Mouse (Mus musculus): ENCODE results near the gene Hoxb6.
A peak's percentile ranks its signal among the peaks of the same experiment; 100 is the strongest.

The Hoxb6 gene

GRCm38 (mm10) chr11:96269869-96270268 lies 22.4 kb upstream of the Hoxb6 start:
- DNase-seq: no peak

- DNase-seq: no peak
These were observed 21.2 kb upstream of the Hoxb6 start, which contains the start of gene Hoxb9 for GRCm38 (mm10) chr11:96270996-96271540. Gene Hoxb9 (plus strand): TSS chr11:96271457.

- no peak for DNase-seq
These were observed 20.7 kb upstream of the Hoxb6 start for GRCm38 (mm10) chr11:96271541-96272011.

- DNase-seq: no peak
These were observed 20.0 kb upstream of the Hoxb6 start for GRCm38 (mm10) chr11:96272024-96272921.

- DNase-seq: no peak
These were observed 17.8 kb upstream of the Hoxb6 start for GRCm38 (mm10) chr11:96274428-96274827.

GRCm38 (mm10) chr11:96275896-96276295 lies 16.4 kb upstream of the Hoxb6 start:
- DNase-seq: no peak

GRCm38 (mm10) chr11:96277151-96278044 lies 14.9 kb upstream of the Hoxb6 start:
- DNase-seq: no peak

- no peak for DNase-seq
These were observed 14.0 kb upstream of the Hoxb6 start for GRCm38 (mm10) chr11:96278324-96278723.

GRCm38 (mm10) chr11:96278773-96279172 lies 13.5 kb upstream of the Hoxb6 start:
- DNase-seq: peak; percentile 70 to 75

GRCm38 (mm10) chr11:96279421-96280233 lies 12.6 kb upstream of the Hoxb6 start:
- DNase-seq: no peak

GRCm38 (mm10) chr11:96280399-96281378 lies 11.6 kb upstream of the Hoxb6 start:
- no peak for DNase-seq

GRCm38 (mm10) chr11:96281396-96281795 lies 10.9 kb upstream of the Hoxb6 start:
- DNase-seq: no peak

- DNase-seq: no peak
These were observed 10.3 kb upstream of the Hoxb6 start, which contains the start of gene Hoxb8 for GRCm38 (mm10) chr11:96281855-96282570. Gene Hoxb8 (plus strand): TSS chr11:96281905.

- no peak for DNase-seq
These were observed 9.4 kb upstream of the Hoxb6 start for GRCm38 (mm10) chr11:96282795-96283430.

GRCm38 (mm10) chr11:96284041-96284749 lies 8.1 kb upstream of the Hoxb6 start:
- no peak for DNase-seq

- DNase-seq: no peak
These were observed 7.2 kb upstream of the Hoxb6 start for GRCm38 (mm10) chr11:96284774-96285734.
